Mouse (Mus musculus) stomach, embryonic 15.5 days (tissue): ENCODE measurements around the gene Serpinb1a. TPM values are rescaled to one million over a fixed set of nuclear protein-coding genes. Genes with fewer than 3 reads are reported as not detected.

Experiments used
- polyA plus RNA-seq: library from polyadenylated mRNA; unstranded; fragments of >200 nt; fragmentation: Nextera tagmentation; extraction: Ambion mirVana; gene quantifications from 2 replicates; pipeline ENCODE4 v1.2.1, GENCODE M21; 2015

Gene Serpinb1a
- polyA plus RNA-seq, 1 experiment from 2014 or later, result 74.9 TPM

Other genes with a start within 250 kb of the Serpinb1a start
- 0.22 and 0.24 TPM in 2 replicates for gene Mylk4, start 67.2 kb downstream of the Serpinb1a start, polyA plus RNA-seq
- gene Wrnip1, start 49.1 kb downstream of the Serpinb1a start, polyA plus RNA-seq, result 29.1 and 29.2 TPM in 2 replicates
- not detected in 2 replicates for gene D930007J09Rik, start 48.3 kb downstream of the Serpinb1a start, polyA plus RNA-seq
- not detected in 2 replicates for gene Serpinb1c, start 47.0 kb upstream of the Serpinb1a start, polyA plus RNA-seq
- 4.7 and 5.7 TPM in 2 replicates for gene Serpinb6b, start 114.0 kb upstream of the Serpinb1a start, polyA plus RNA-seq
- gene Serpinb9, start 152.1 kb upstream of the Serpinb1a start, polyA plus RNA-seq, result 9.4 and 10.2 TPM in 2 replicates
- 0.13 TPM in 1 of 2 replicates, not detected in the other for gene Serpinb9b, start 176.2 kb upstream of the Serpinb1a start, polyA plus RNA-seq
- 0.37 and 0.86 TPM in 2 replicates for gene Serpinb1b, start 227.4 kb upstream of the Serpinb1a start, polyA plus RNA-seq